Mouse (Mus musculus) gastrocnemius, postnatal 14 days (tissue): ENCODE data around the gene Twnk. TPM values are rescaled to one million over a fixed set of nuclear protein-coding genes. Genes with fewer than 3 reads are reported as not detected.

Experiments
- DNase-seq: peaks from one replicate; pipeline ENCODE4 v3.0.0; 2021; ENCODE audit warnings: mixed read lengths
- intact Hi-C: fragments of 180-260 bp; cut with DNase I; formaldehyde crosslinking; loops from one replicate; pipeline ENCODE4 v1.15.1; 2025; ENCODE audit warnings: low total_unique reads
- long read RNA-seq, 2 experiments: library from polyadenylated mRNA; stranded (forward); transcript quantifications; one replicate each; pipeline ENCODE4 v2.0.0; 2021
- total RNA-seq, 2 experiments: library from RNA; stranded (reverse); gene quantifications; 2 replicates each; pipeline ENCODE4 v1.2.3; 2021

Twnk gene
- 10 to 100 TPM; 14.5 to 15.9 TPM for total RNA-seq
- long read RNA-seq, experiment 1, transcript Twnk-201 (5 exons, 3,488 nt): major isoform, 14 of 41 reads
- long read RNA-seq, experiment 1, partial matches to known transcripts: 0 of 41 reads
- long read RNA-seq, experiment 1, other reads (novel, unspliced or antisense): 27 of 41 reads
- long read RNA-seq, experiment 2, transcript Twnk-201 (5 exons, 3,488 nt): major isoform, 23 of 45 reads
- long read RNA-seq, experiment 2, partial matches to known transcripts: 1 of 45 reads
- long read RNA-seq, experiment 2, other reads (novel, unspliced or antisense): 21 of 45 reads

GRCm38 (mm10) chr19:45005444-45005843 lies at the start of gene Twnk:
Twnk (plus strand) TSS chr19:45005663.
- intact Hi-C loops: no loop called here

GRCm38 (mm10) chr19:44959633-44960032 lies 45.8 kb upstream of the Twnk start:
- DNase-seq: no peak
- intact Hi-C loops: no loop called here

More at GRCm38 (mm10) chr19:45005444-45005843, at the start of gene Twnk:
- no peak for DNase-seq

DNA sequence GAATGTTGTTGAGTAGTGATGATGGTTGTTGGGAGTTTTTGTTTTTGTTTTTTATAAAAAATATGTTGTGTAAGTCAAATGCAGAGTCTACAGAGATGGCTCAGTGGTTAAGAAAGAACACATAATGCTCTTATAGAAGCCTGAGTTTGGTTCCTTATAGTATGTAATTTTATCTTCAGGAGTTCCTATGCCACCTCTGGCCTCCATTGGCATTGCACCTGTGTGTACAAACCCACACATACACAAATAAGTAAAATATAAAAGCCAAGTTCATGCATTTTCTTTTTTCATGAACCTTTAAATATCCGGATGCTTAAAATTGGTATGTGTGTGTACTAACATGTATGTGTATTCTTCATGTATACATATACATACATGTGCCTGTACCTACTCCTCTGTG lies 39.5 kb upstream of the Twnk start:
- intact Hi-C loops: no loop called here
- DNase-seq: no peak

DNA sequence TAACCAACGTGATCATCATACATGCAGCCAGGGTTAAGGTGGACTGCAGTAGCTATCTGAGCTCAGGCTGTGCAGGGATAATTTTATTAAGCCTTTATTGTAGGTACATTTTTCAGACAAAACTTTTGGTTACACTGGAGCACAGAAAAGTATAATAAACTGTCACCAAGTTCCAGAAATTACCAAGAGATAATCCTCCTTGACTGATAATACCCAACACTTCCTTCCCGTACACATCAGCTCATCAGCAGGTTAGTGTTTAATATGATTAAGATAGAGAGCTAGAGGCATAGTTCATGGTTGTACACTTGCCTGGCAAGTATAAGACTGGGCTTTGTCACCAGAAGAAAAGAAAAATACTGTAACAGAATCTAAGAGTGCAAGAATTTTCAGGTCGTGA lies 37.1 kb upstream of the Twnk start:
- no peak for DNase-seq
- intact Hi-C loops: no loop called here

DNA sequence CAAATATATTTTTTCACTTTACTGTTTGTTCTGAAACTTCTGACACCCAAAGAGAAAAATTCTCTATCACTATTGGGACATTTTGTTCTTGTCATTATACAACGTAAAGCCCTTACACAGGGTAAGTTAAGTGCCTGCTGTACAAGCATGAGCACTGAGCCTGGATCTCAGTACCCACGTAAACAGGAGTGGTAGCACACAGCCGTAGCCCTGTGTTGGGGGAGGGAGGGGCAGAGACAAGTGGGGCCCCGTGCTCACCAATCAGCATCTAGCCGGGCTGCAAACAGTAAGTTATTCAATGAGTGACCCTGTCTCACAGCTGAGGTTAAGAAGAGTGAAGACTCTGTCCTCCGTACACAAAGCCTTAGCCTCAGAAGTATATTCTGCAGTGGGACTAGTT lies 28.8 kb upstream of the Twnk start:
- DNase-seq: no peak
- intact Hi-C loops: no loop called here

- DNase-seq: no peak
- intact Hi-C loops: no loop called here
These were observed 28.3 kb upstream of the Twnk start for GRCm38 (mm10) chr19:44977148-44977547.

DNA sequence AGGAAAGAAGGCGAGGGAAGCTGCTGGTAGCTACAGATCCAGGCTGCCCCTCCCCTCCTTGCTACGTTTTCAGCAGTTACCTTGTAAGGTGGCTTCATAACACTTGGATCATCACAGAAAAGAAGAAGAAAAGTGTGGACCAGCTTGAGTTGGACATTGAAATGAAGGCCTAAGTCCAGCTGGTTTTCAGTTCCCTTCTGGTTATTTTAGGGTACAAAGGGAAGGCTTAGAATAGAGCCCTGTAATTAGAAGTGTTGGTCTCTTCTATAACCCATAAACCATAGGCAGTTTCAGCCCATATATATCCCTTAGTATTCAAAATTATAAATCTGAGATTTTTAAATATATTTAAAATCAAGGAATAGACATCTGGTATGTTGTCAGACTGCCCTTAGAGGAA lies 24.7 kb upstream of the Twnk start:
- intact Hi-C loops: no loop called here
- DNase-seq: no peak

DNA sequence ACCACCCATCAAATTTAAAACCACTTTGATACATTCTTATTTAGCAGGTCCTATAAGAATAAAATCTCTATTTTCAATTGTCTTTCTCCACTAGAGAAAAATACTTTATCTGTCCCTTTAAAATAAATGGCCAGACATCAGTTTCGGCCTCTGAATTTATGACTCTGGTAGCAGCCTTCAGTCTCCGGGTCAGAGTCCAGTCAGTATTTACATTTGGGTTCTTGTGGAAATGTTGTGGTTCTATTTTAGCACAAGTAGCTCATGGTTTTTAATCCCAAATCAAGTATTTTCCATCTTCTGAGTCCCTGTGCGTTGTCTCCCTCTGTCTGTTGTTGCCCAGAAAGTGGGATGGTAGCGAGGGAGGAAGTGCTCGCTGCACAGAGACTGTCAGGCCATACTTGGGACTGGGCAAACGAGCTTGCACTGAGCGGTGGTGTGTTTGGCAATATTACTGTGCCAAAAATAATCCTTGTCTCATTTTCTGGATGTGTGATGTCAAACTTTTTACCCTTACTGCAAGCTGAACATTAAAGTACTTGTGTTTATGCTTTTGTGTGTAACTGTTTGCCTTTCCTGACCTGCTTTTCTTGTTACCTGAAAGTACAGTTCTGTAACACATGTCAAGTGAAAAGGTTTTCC lies 22.9 kb upstream of the Twnk start:
- no peak for DNase-seq
- intact Hi-C loops: no loop called here

- intact Hi-C loops: no loop called here
- DNase-seq: no peak
These were observed 22.1 kb upstream of the Twnk start for GRCm38 (mm10) chr19:44983366-44983765.

DNA sequence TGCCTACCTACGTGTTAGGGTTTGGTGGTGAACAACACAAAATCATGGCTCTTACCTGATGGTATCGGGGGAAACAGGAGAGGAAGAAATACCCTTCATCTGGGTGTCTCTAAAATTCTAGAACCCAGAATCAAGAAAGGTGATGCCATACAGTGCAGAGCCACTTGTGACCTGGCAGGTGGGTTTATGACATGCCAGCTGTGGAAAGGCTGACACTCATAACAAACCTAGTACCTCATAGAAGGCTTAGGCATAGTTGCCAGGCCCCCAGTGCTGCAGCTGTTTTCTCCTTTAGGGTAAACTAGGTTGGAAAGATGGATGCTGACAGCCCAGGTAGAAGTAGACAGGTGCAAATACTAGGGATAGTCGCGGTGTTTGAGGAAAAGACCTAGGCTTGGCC lies 21.0 kb upstream of the Twnk start:
- DNase-seq: no peak
- intact Hi-C loops: no loop called here

- DNase-seq: no peak
- intact Hi-C loops: no loop called here
These were observed 20.1 kb upstream of the Twnk start for GRCm38 (mm10) chr19:44985159-44985988.

- intact Hi-C loops: no loop called here
- DNase-seq: no peak
These were observed 18.5 kb upstream of the Twnk start for GRCm38 (mm10) chr19:44987004-44987403.

- DNase-seq: no peak
- intact Hi-C loops: no loop called here
These were observed 17.6 kb upstream of the Twnk start for GRCm38 (mm10) chr19:44987851-44988250.

- DNase-seq: no peak
- intact Hi-C loops: no loop called here
These were observed 17.1 kb upstream of the Twnk start for GRCm38 (mm10) chr19:44988321-44988720.

GRCm38 (mm10) chr19:44988831-44989566 lies 16.5 kb upstream of the Twnk start, which contains the start of gene Sema4g:
Sema4g (plus strand) TSS chr19:44989101.
- DNase-seq: no peak
- intact Hi-C loops: no loop called here

GRCm38 (mm10) chr19:44989567-44990495 lies 15.6 kb upstream of the Twnk start:
- intact Hi-C loops: no loop called here
- no peak for DNase-seq

- intact Hi-C loops: no loop called here
- no peak for DNase-seq
These were observed 14.4 kb upstream of the Twnk start for GRCm38 (mm10) chr19:44991031-44991430.

- intact Hi-C loops: no loop called here
- DNase-seq: no peak
These were observed 13.2 kb upstream of the Twnk start for GRCm38 (mm10) chr19:44992246-44992645.

GRCm38 (mm10) chr19:44992712-44993111 lies 12.8 kb upstream of the Twnk start:
- DNase-seq: no peak
- intact Hi-C loops: no loop called here
